Mouse (Mus musculus) thymus, adult 18-20 months (tissue): Measurements from ENCODE around the gene Prkch.

Experiments
- DNase-seq, 2 experiments: peaks; one replicate each; pipeline ENCODE4 v3.0.0; 2022; ENCODE audit warnings: mixed read lengths in 2 of 2

The Prkch gene

DNA sequence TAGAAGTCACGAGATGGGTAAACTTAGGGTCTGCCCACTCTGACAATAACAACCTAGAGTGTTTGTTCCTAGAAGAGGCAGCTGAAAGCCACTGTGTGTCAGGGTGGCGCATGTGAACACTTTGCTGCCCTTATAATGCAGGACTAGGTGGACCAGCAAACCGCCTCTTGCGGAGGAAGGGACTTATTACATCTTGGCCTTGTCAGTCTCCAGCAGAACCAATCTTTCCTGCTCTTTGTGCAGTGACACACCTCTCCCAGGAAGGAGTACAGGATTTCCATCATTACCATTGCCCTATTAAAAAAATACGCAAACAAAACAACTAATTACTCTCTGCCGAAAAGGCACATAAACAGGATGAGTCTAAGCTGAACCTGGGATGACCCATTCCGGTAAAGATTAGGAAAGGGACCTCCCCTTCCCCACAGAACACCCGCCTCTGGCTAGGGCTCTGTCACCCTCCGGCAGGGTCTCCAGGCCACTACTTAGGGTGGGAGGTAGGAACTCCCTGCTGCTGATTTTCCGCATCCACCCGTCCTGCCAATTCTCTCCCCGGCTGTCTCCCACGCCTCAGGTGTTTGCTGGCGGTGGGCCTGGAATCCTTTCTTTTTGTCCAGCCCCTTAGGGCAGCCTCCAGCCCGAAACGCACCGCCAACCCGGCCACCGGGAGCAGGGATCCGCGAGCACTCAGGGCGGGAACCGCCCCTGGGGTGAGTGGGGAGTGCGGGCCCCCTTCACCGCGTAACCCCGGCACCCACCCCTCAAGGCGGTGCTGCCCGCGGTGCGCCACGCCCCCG is 585 bp upstream of the Prkch start:
- DNase-seq = no peak

DNA sequence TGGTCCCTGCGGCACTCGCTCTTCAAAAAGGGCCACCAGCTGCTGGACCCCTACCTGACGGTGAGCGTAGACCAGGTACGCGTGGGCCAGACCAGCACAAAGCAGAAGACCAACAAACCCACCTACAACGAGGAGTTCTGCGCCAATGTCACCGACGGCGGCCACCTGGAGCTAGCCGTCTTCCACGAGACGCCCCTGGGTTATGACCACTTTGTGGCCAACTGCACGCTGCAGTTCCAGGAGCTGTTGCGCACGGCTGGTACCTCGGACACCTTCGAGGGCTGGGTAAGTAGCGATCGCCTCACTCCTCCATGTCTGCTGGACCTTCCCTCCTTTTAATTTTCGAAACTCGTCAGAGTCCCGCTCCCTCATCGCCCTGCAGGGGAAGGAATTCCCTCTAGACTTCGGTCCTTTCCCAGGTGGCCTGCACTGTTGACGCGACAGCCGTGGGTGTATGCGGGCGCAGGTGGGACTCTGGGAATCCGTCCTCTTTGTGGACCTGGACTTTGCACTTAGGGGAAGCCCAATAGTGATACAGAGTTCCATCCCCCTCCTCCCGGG is 725 bp downstream of the Prkch start:
- DNase-seq = no peak

DNA sequence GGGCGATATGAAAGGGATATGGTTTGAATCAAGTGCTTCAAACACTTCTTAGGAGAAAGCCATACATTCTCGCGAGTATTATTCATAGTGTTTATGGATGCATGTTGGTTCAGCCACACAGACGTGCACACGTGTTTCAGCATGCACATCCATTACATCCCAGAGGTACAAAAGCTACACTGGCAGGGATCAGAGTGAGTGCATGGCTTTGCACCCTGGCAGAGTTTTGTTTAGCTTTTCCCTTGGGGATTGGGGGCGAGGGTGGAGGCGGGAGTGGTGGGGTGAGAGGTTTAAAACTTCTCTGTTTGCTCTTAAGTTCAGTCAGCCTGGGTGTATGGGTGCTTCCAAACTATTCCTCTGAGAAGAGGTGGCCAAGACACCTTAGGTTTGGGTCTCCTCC is 1.3 kb downstream of the Prkch start:
- no peak for DNase-seq

DNA sequence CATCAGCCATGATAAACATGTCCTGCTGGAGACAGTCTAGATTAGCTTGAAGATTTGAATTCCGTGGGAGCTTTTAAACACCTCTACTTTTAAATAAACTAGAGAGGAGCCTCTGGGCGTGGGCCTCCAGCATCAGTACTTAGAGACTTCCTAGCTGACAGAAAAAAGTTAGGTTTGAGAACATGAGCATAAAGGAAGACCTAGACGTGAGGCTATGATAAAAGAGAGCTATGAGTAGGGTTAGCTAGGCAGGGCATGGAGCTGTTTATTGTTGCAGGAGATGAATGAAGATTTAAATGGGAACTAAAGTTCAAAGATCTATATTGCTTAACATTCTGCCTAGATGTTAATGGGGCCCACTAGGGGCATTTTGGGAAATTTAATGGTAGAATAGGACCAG is 2.7 kb downstream of the Prkch start:
- no peak for DNase-seq

DNA sequence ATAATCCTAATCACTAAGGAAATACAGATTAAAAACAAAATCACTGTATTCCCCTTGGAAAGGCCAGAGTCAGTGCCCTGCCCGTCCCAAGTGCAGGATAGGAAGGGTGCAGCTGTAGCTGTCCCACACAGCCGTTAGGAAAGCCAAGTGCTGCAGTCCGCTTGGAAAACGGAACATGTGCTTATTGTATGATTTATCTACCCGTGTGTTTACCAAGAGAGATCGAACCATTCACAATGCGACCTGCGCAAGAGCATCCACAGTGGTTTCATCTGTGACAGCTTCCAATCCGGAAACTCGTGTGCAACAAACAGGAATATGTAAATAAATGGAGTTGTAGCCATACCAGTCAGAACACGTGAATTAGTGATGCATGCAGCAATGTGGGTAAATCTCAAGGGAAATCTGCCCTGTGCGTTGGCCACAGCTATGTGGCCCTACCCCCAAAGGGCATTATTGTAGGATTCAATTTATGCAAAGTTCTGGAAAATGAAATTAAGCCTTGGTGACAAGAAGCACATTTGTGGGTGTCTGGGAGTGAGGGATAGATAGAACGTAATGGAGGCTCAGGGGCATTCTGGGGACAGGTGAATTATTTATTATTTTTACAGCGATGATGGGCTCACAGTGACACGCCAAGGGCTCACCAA is 6.2 kb downstream of the Prkch start:
- DNase-seq = no peak

DNA sequence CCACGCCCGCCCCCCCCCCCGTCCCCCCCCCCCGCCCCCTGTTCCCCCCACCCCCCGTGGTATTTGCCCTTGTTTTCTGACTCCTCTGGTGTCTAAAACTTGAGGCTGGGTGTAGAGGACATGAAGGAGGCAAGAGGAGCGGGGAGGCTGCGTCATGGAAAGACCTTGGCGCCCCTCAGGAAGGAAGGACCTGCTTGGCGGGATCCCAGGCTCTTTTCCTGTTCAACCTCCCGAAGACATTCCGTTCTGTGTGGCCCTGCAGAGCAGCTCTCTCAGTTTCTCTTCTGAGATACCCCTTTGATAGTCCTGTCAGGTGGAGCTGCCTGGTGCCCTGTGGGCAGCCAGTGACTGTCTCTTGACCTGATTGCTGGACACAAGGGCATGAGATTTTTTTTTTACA is 7.0 kb downstream of the Prkch start:
- no peak for DNase-seq

DNA sequence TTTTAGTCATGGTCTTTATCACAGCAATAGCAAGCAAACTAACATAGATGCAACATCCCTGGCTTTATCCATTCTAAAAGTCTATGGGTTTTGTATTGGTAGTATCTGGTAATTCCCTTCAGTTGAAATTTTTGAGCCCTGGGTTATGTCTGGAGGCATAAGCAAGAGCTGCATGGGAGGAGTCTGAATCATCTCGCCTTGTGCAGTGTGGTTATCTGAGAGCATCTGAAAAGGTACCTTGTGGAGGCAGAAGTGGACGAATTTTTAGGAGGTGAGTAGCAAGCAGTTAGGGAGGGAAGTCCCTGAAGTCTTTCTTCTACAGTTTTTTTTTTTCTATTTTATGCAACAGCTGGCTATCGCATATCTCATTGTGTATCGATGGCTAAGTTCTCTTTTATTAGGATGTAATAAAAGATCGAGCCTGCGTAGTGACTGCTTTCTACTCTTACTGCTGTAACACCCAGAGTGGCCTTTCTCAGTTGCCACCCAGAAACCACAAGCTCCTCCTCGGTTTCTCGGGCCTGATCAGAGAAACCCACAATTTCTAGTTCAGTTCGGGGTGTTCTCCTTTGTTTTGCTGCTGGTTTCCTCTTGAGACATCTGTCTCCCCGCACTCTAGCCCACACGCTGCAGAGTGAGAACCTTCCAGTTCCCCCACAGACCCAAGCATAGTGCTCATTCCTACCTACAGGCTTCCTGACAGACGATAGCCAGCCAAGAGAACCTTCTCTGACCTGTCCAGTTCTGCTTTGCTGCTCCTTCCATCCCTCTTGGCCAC is 8.6 kb downstream of the Prkch start:
- DNase-seq = peak; percentile 47 to 73

DNA sequence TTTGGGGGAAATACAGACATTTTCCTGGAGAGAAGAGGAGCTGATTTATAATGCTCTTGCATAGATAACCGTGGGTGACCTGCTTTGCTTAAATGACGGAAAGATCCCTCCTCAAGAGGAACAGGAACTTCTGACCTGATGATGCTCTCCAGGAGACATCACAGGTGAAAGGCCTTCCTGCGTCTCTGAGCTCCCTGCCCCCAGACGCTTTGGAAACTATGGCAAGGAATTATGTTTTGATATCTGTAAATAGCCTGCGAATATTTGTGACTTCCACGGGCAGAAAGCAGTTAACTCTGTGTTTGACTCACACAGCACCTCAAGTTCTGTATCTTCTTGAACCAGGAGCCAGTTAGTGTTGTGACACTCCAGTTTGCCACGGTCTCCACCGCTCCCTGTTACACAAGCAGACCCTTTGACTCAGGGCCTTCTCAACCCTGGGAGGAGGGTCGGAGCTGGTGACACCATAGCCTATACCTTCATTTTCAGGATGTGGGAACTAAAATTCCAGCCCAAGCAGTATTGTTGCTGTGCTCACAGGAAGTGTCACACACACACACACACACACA is 9.7 kb downstream of the Prkch start:
- no peak for DNase-seq

DNA sequence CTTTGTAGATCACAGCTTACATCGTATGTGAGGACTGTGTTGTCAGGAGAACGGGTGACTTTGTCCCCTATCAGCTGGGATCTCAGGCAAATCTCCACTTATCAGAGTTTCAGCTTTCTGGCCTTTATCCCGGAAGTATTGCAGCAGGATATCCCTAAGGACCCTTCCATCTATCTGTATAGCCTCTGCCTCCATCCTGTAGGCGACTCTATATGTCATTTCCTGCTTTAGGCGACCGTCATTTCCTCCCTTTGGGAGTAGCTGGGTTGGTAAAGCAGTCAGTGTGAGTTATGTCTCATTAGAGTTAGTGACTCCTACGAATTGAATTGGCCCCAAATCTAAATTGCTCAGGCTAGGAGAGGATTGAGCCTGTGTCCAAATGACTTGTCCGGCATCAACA is 10.6 kb downstream of the Prkch start:
- DNase-seq = no peak

DNA sequence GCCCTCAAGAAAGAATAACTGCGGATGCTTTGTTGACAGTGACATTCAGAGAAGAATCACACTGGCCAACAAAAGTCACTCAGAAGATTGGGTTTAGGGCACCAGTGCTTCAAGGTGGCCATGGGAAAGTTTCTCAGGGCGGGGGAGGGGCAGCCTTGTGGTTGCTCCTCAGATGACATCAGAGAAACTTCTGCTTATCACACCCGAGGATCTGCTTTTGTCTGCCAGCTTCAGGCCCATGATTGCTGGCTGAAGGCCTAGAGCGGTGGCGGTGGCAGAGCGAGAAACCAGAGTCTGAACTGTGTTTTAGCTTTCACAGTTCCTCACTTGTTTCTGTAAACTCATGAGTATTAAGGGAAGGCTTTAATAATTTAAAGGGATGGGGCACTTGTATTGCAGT is 13.6 kb downstream of the Prkch start:
- peak; percentile 68 to 82 for DNase-seq

DNA sequence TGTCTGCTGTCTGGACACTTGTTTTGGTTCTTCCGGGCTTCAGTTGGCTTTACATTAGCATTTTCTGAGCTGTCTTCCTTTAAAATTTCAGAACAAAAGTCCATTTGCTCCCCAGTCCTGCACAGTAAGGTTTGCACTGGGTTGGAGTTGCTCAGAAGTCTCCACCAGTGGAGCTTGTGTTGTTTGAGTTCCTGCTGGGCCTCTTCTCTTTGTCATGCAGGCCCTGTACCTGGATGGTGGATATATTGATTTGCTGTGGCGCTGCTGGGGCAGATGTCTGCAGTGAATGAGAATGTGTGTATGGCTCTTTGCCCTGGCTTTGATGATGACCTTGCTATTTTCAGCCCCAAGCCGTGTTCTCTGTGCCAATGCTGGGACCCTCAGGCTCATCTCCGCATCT is 15.9 kb downstream of the Prkch start:
- DNase-seq = no peak

DNA sequence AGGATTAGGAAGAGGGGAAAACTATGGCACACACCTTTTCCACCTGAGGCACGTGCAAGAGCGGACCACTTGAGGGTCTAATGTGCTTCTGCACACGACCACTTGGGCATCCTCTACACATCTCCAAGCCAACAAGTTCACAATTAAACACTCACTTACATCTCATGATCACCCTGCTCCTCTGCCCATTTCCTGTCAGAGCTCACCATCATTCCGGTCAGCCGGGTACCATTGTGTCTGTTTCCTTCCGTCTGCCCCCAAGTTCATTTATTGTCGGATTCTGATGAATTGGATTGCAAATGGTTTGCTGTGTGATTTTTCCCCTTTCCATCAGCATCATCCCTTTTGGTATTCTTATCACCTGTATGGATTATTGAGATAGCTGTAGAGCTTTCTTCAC is 18.4 kb downstream of the Prkch start:
- no peak for DNase-seq

DNA sequence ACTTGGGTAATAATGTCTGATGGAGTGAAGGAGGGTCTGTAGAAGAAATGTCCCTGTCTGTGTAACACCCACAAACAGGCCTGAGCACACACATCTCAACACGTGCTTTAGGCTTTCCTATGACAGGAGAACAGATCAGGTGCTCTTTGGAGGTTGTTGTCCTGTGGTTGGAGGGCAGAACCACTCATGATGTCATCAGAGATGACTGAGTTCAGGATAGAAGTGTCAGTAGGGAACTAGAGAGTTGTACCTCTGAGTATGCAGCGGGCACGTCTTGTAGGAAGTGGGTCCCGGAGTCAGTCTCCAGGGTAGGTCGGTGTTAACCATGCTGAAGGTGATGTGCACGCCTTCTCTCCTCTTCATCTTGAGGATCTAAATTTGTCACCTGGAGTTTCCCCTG is 19.1 kb downstream of the Prkch start:
- DNase-seq = no peak

DNA sequence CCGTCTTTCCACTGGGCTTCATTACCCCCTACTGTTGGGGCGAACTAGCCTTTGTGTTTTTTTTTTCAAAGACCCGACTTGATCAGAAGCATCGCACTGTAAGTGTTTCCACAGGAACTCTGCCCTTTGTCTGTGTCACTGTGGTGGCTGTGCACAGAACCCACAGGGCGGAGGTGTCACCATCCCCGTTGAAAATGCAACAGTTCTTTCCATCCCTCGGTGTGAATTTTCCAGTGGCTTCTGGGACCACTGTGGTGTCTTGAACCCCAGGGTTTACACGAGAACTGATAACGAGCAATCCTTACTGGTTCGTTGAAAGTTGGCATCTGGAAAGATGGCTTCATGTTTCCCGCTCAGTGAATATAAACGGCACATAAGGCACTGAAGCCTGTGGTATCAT is 20.2 kb downstream of the Prkch start:
- DNase-seq = peak; percentile 51 to 80

DNA sequence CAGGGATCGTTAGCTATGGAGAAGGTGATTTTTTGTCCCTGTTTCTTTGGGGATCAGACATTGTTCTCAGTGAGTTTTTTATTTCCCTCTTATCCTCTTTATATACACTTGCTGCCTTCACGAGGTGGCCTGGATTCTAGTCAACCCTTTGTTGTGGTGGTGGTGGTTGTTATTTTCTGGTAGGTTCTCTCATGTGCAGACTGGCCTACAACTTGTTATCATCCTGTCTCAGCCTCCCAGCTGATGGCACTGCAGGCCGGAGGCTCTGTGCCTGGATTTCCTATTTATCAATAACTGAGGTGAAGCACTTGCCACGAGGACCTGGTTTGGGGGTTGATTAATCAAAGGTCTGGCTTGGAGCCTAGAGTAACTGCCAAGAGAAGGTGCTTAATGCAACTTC is 20.6 kb downstream of the Prkch start:
- DNase-seq = no peak

DNA sequence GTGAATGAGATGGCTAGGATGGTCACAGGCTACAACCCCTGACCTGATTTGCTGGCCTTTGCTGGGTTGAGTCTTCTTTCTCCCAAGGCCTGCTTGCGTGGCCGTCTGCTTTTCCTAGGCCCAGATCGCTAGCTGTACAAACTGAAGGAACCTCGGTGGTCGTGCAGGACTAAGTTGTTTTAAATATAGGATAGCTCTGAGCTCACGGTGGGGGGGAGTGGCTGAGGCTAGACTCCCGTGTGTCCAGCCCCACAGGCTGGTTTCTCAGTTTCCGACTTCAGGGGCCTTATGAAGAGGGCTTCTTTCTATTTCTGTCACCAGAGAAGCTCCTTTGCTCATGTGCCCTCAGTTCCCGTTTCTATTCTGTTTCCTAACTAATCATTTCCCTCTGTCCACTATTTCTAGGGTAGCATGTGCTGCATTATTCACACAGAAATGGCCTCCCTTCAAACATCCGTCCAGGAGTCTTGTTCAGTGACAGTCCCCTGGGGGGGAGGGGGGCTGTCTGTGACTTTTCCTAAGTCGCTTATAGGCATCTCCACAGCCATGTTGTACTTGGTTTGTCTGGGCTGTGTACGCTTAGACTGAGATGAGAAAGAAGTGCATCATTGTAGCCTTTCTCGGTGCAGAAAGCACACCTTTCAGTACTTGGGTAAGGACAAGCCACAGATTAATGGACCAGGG is 22.9 kb downstream of the Prkch start:
- DNase-seq = no peak

DNA sequence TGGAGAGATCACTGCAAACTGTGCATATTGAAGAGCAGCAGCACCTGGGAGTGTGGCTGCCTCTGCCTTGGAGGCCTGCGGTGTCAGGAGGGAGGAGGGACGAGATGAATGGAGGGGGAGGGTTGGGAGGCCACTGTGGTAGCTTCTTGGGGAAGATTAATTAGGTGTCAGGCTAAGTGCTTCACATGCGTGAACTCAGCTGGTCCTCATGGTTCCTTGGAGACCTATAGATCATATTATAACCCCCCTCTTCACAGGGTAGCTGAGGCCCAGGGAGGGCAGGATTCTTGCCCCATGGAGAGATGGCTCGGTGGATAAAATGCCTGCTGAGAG is 23.4 kb downstream of the Prkch start:
- DNase-seq = no peak

DNA sequence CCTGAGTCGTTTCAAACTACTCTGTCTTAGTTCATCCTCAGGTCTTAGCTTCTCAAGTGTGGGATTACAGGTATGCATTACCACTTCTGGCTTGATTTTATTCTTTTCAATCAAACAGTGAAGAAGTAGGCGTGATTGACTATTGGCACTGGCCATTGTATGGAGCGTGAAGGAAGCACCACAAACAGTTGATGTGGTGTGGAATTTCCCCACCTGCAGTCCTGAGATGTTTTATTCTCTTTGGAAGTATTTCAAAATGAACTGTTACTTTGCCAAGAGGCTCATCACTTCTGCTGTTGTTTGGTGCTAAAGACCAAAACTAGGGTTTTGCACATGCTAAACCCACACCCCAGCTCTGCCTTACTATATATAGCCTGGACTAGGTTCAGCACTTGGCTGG is 24.7 kb downstream of the Prkch start:
- no peak for DNase-seq

DNA sequence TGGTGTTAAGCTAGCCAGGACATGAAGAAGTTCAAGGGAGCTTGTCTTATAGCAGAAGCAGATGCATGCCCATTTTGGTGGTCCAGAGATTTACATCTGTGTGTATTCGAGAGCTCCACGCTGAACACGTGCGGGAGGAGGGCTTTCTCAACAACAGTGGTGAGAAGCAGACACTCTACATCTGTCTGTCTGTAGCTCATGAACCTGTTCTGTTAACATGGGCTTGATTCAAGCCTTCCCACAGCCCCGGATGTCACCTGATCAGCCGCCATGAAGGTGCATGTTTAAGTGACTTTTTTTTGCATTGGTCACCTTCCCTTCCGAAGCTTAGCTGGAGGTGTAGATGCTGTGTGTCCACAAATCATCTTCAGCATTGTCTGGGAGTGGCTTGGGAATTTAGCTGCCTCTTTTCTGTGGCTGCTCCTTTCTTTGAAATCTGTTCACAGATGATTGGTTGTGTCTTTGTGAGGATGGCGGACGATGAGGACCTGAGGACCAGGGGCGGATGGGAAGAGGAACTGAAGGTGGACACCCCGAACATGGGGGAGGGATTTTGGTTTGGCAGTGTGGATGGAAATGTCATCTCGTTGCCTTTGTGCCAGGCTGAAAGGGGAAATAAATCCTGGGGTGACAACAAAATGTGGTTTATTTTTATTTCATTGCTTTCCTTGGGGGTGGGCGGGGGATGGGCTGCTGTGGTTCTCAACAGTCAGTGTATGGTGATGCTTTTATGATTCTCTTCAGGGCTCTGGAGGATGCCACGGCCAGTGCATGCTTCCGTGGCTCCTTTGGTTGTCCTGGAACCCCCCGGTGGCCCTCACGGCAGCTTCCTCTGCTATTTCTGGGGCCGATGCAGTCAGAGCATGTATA is 25.3 kb downstream of the Prkch start:
- peak in 1 of 2 experiments; percentile 50 for DNase-seq

DNA sequence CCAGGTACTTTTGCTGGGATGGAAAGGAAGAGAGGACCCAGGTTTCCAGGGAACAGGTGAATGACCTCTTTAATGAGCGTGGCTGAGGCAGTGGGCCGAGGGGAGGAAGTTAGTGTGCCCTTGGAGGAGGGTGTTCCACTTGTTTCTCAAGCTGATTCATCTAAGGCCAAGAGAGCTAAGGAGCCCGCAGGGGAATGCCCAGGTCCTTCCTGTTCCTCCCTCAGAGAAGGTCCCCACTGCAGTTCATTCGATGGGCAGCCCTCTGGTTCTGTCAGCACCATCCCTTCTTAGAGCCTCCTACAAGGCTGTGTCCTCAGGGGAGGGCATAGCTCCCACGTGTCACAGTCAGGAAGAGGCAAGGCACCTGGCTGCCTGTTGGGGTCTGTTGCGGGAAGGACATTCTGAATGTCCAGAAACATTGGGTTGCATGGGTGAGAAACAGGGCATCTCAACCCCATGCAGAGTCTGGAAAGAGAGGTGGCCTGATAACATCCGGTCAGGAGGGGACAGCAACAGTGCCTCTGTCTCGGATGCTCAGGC is 26.3 kb downstream of the Prkch start:
- DNase-seq = no peak

DNA sequence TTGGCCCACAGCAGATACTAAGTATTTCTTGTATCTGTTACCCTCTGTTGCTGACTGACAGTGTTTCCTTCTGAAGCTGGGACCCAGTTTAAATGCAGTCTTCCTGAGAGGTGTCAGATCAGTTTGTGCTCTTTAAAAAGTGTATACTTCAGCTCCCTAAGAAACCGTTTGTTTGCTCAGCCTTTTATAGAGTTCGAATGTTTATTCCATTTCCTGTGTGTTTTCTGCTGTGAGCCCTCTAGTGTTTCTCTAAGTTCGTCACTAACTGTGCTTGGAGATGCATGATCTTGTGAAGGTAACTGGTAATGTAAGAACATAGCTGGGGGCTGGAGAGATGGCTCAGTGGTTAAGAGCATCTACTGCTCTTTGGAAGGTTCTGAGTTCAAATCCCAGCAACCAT is 27.1 kb downstream of the Prkch start:
- no peak for DNase-seq
